Mouse (Mus musculus) bone marrow macrophage, adult 2 months (primary cell): ENCODE measurements around the gene Txk.

Source experiments
- CTCF ChIP-seq: IDR thresholded peaks from 2 replicates; pipeline ENCODE4 v1.5.1; 2012; ENCODE audit warnings: low read depth, mild to moderate bottlenecking, low read length, moderate library complexity
- POLR2A ChIP-seq: IDR thresholded peaks from 2 replicates; pipeline ENCODE4 v1.6.1; 2012; ENCODE audit warnings: mild to moderate bottlenecking, low read depth, low read length, borderline replicate concordance

GRCm38 (mm10) chr5:72710572-72711278, 41.9 kb downstream of the Txk start:
- TF ChIP-seq POLR2A (no peak), CTCF (no peak)
